Mouse (Mus musculus) forelimb bud, embryonic 11.5 days (tissue): ENCODE measurements around the gene Izumo1r.
"Not testable (repeated sequence)": the region's sequence is repeated elsewhere in the genome, so short reads cannot be mapped to it uniquely, and the experiment has no call there.

Source experiments
- DNase-seq: peaks from one replicate; pipeline ENCODE4 v3.0.0-alpha.2; 2012; ENCODE audit warnings: low read depth, low spot score

Izumo1r gene

DNA sequence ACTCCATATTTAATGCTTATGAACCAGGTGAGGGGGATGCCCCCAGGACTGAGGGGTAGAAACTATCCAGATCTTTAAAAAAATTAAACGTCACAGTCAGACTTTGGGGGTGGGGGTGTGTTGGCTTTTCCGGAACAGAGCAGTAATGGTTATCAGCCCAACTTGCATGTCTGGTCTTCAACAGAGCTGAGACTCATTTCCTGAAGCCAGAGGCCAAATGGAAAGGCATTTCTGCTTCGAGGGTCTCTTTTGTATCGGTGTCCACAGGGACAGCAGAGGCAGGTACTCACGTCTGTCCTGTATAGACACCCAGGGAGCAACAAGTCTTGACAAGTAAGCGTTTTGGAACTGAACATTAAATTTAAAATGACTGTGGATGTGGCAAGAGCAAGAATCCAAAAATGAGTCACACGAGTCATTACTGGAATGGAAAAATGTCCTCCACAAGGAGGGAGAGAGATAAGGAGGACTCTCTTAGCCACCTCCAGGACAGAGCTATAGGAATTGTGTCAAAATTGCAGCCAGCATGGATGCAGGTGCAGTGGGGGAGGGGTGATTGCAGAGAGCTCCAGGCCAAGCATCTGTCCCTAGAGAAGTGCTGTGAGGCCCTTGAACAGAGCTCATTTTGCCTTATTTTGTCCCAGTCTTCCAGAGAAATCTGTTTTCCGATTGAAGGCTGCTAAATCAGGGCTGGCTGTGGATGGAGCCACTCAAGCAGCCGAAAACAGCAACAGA lies 1.2 kb upstream of the Izumo1r start:
- DNase-seq: peak; percentile 13

- no peak for DNase-seq
Observed at GRCm38 (mm10) chr9:14903006-14903405, 743 bp downstream of the Izumo1r start.

DNA sequence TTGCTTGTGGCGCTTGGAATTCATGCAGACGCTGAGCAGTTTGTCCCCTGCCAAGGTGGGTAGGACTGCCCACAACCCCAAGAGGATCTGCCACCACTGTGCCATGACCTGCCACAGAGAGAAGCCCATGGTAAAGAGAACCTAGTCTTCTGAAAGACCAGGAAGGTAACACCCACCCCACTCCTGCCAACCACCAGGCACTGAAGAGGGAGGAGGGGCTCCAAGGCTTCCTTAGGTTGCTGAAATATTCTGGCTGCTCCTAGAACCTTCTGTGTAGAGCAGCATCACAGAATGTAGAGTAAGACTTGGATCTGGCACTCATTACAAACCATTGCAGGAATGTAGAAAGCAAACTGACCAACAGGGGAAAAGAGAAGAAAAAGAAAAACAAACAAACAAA lies 1.3 kb downstream of the Izumo1r start:
- no peak for DNase-seq

DNA sequence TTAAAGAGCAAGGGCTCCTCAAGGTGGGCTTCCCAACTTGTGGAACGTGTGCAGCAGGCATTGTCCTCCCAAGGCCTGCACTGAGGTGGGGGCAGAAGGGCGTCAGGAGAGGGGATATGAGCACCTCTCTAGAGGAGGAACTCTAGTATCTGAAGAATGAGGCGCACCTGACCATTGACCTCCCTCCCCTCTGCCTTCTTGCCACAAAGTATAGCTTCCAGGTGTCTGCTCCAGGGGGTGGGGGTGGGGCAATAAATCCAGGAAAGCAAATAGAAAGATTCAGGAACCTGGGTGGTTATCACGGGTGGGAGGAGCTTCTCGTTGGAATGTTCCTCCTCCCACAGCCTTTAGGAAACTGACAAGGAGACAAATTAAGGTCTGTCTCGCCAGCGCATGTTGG lies 2.0 kb downstream of the Izumo1r start:
- DNase-seq: no peak

DNA sequence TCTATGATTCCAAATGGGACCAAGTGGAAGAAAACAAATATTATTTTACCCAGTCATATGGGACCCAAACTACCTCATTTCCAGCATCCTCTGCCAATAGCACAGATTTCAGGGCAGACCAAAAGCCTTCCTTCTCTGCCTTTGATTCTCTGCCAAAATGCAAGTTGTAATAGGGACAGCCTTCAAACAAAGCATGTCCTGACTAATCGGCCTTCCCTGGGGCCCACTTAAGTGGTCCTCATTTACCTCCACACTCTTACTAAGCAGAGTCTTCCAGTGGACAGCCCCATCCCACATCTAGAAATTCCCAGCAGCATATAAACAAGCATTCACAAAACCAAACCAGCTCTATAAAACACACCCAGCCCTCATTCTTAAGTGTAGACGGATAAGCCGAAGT lies 6.6 kb downstream of the Izumo1r start:
- no peak for DNase-seq

DNA sequence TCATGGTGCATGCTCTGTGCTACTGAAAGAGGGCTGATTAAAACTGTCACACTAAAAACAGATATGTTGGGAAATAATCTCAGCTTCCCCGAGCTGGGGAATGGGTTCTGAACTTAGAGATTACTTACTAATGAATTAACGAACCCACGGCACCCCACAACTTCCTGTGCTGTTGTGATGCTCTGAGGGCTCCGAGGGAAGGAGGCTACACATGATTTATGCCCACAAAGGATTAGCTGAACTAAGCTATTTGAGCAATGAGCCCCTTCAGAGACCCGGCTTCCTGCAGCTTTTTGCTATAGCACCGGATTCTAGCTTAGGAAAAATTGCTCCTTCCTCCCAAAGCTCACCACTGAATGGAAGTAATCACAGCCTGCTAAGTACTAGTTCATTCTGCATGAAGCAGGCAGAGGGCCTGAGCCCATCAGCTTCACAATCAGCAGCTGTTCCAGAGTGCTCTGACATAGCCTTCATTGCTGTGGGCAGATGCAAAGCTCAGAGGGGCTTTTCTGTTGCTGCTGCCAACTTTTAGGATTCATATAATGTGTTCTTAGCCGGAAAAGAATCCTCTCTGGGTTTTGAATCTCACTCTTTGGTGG lies 8.4 kb downstream of the Izumo1r start:
- no peak for DNase-seq

GRCm38 (mm10) chr9:14894628-14895027 lies 9.1 kb downstream of the Izumo1r start:
- no peak for DNase-seq

GRCm38 (mm10) chr9:14893388-14893787 lies 10.4 kb downstream of the Izumo1r start:
- DNase-seq: no peak

GRCm38 (mm10) chr9:14891891-14892290 lies 11.9 kb downstream of the Izumo1r start:
- no peak for DNase-seq

- DNase-seq: no peak
Observed at GRCm38 (mm10) chr9:14890699-14891098, 13.1 kb downstream of the Izumo1r start.

DNA sequence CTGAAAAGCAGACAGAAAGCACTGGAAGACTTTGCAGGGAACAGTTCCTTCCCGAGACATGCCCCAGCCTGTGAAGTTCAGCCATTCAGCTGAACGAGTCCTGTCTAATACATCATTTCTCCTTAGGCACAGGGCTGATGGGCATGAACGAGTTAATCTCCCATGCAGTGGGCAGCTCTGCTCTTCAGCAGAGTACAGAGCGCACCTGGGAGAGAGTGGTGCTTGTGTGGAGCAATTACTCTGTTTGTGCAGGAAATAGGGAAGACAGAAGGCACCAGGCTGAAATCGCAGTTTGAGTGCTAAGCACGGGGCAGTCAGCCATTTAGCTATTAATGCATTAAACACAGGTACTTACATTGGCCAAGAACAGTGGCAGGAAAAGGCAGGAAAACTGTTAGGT lies 15.1 kb downstream of the Izumo1r start:
- no peak for DNase-seq

DNA sequence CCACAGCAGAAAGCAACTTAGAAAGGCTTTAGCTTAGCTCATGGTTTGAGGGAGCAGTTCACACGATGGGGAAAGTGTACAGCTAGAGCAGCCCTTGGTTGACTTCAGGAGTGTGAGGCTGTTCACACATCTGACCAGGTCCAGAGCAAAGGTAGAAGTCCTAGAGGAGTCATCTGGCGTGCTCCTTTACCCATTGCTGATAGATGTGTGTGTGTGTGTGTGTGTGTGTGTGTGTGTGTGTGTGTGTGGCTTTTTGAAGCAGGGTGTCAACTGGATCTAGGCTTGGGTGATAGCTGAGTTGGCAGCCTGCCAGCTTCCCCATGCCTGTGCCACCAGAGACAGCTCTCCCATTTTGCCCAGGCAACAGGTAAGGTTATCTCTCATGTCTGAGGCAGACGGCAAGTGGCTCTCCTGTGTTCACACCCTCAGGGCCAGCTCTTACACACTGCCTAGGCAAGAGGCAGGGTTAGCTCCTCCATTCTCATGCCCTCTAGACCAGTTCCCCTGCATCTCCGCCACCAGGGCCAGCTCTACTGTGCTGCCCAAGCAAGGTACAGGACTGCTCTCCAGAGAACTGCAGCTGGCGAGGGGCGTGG lies 15.9 kb downstream of the Izumo1r start:
- no peak for DNase-seq

DNA sequence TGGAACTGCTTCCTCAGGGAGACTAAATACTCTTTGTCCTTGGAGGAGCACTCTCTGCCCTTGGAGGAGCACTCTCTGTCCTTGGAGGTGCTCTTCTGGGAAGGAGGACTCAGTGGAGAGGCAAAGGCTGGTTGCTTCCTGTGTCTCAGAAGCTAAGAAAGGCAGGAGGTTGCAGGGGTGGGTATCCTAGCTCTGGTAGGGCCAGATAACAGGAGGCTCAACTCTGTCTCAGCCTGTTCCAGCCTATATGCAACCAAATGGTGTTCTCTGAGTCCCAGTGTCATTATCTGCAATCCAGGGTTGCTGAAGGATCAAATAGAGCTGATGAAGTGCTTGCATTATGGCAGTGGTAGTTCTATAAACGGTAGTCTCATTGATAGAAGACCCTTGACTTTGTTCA lies 17.8 kb downstream of the Izumo1r start:
- no peak for DNase-seq

DNA sequence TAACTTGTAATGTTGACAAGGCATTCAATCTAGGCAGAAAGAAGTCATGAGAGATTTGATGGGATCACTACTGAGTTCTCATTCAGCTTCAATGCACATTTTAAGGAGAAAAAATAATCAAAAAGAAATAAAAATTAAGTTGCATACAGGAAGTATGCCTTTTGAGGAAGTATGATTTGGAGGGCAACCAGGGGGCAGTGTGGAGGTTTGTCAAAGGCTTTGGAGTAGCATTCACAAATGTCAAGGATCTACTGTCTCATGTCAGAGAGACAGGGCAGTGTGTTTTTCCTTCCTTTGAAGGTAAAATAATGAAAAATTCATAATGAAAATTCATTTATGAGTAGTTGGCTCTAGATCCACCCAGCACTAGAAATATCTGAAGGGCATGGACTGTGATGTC lies 18.6 kb downstream of the Izumo1r start:
- DNase-seq: no peak

DNA sequence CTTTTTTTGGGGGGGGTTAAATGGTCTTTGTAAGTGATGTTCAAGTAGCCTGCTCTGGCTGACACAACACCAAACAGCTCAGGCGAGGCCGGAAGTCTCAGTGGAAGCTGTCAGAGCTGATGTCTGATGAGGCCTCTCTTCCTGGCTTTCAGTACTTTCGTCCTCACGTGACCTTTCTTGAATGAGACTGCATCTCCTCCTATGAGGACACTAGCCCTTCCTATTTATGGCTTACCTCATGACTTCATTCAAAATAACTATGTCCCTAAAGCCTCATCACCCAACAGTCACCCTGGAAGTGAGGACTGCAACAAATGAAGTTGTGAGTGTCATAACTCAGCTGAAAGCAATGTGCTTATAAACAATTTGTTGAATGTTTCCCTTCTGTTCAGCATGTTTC lies 19.1 kb downstream of the Izumo1r start:
- DNase-seq: no peak

DNA sequence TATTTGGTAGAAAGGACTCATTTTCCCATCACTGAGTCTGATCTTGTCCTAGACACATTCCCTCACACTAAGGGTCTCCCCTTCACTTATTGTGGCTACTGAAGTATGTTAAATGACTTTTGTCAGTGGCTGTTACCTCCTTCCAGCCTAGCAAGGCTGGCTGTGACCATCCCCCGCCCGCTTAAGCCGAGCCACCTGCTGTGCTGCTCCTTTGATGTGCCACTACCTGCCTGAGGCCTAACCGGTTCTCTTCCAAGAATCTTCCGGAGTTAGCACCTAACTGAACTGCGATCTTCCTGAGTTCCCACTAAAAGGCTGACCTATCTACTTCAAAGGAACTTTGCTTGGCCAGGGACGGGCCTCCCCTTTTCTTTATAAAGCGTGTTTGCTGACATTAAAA lies 27.2 kb downstream of the Izumo1r start:
- DNase-seq: not testable (repeated sequence)

- DNase-seq: no peak
Observed at GRCm38 (mm10) chr9:14875743-14876507, 27.8 kb downstream of the Izumo1r start.

DNA sequence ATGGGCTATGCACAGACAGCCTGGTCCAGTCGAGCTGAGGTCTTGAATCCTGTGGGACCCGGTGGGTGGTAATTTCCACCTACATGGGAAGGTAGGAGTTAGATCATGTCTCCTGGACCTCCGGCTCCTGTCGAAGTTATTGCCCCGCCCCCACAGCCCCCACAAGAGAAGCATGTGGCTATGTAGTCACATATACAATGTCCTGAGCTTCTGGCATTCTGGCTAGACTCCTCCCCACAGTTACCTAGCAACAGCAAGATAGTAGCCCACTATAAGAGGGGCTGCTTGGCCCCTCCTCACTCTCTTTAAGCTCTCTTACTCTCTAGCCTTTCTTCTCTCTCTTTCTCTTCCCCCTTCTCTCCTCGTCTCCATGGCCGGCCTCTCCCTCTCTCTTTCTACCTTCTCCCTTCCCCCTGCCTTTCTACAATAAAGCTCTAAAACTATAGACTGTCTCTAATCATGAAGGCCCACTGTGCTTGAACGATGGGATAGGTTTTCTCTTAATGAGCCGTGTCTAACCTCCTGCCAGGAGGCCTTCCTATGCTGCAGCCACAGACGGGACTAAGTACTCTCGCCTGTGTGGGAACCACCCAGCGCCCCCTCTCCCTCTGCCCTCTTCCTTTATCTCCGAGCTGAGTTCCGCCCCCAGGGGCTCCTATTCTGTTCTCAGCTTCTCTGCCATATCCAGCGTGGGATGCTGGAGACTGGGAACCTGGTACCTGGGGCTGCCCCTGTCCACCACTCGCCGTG lies 31.4 kb downstream of the Izumo1r start:
- DNase-seq: no peak

DNA sequence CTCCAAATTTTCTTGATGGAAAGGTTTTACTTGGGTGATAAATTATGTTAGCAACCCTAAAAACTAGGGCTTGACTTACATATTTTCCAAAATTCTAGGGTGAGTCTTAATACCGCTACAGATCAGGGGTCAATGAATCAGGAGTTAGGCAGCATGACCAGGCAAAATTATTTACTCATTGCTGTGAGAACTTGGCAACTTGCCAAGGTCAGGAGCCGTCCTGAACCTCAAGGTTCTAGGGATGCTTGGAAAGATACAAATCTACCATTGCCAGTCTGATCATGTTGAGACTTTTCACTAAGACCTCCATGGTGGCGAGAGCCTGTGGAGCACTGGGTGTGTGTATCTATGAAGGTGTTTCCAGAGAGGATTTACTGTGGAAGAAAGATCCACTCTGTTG lies 32.2 kb downstream of the Izumo1r start:
- DNase-seq: no peak

DNA sequence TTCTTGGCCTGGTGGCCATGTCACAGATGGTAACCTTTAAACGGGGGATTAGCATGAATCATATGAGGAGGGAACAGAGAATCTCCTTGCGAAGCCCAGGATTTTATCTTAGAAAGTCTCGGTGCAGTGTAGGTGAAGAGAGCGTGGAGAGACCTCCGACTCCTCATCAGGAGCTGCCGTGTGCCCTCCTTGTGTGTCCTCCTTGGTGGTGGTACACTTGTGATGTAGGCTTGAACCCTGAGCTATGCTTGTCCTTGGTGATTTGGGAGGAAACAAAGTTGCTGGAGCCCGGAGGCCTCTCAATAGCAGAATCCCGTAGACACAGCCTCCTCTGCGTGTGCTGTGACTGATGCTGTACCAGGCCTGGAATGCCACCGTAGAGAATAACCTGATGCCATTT lies 32.9 kb downstream of the Izumo1r start:
- DNase-seq: no peak

DNA sequence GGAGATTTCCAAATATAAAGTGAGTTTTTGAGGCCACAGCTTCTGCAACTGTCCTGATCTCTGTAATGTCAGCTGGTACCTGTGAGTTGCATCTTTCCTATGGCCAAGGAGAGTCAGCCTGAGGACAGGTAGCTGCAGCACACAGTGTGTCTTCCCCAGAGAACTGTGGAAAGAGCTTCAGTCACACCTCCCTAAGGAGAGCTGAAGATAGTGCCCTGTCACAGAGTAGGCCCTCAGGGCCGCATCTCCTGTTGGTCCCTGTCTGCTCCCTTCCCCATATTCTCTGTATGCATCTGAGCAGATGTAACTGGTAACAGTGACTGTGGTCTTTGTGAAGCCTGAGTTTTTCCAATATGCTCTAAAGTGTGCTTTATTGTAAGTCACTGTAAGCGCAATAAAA lies 33.4 kb downstream of the Izumo1r start:
- no peak for DNase-seq

DNA sequence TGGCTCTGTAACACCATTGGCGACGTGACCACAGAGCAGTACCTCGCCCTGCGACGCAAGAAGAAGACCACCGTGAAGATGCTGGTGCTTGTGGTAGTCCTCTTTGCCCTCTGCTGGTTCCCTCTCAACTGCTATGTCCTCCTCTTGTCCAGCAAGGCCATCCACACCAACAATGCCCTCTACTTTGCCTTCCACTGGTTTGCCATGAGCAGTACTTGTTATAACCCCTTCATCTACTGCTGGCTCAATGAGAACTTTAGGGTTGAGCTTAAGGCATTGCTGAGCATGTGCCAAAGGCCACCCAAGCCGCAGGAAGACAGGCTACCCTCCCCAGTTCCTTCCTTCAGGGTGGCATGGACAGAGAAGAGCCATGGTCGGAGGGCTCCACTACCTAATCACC lies 35.4 kb downstream of the Izumo1r start:
- no peak for DNase-seq
